Mouse (Mus musculus) hindbrain, embryonic 14.5 days (tissue): ENCODE data around the gene Olfr1208. TPM values are rescaled to one million over a fixed set of nuclear protein-coding genes. Genes with fewer than 3 reads are reported as not detected.

ENCODE experiments used
- ATAC-seq: fragments of 200-750 bp; cut with Nextera tagmentation; 2 replicates; pipeline ENCODE4 v1.8.0; 2017; ENCODE audit warnings: moderate number of reproducible peaks, mild to moderate bottlenecking, moderate TSS enrichment, moderate library complexity; ENCODE audit not compliant: low FRiP score
- DNase-seq: peaks from one replicate; pipeline ENCODE4 v3.0.0-alpha.2; 2015; ENCODE audit warnings: low spot score
- H3K27ac ChIP-seq: fragments of 300-500 bp; sonication (generic); 2 replicates; pipeline ENCODE4 v1.5.1; 2014; ENCODE audit warnings: mild to moderate bottlenecking, moderate library complexity
- H3K27me3 ChIP-seq: fragments of 300-500 bp; sonication (generic); 2 replicates; pipeline ENCODE4 v1.6.1; 2014; ENCODE audit warnings: mild to moderate bottlenecking, low read length, mixed read lengths; ENCODE audit not compliant: control insufficient read depth, insufficient read depth
- H3K36me3 ChIP-seq: fragments of 300-500 bp; sonication (generic); replicated peaks from 2 replicates; pipeline ENCODE4 v1.6.1; 2014; ENCODE audit not compliant: control insufficient read depth, insufficient read depth
- H3K4me1 ChIP-seq: fragments of 300-500 bp; sonication (generic); replicated peaks from 2 replicates; pipeline ENCODE4 v1.6.1; 2014; ENCODE audit warnings: antibody characterized with exemption, low read length, mixed read lengths; ENCODE audit not compliant: control insufficient read depth, insufficient read depth
- H3K4me2 ChIP-seq: fragments of 300-500 bp; sonication (generic); replicated peaks from 2 replicates; pipeline ENCODE4 v1.6.1; 2014; ENCODE audit warnings: mild to moderate bottlenecking, moderate library complexity
- H3K4me3 ChIP-seq: fragments of 300-500 bp; sonication (generic); replicated peaks from 2 replicates; pipeline ENCODE4 v1.5.1; 2014; ENCODE audit warnings: mild to moderate bottlenecking, low read length
- H3K9ac ChIP-seq: fragments of 300-500 bp; sonication (generic); 2 replicates; pipeline ENCODE4 v1.6.1; 2014
- H3K9me3 ChIP-seq: fragments of 300-500 bp; sonication (generic); 2 replicates; pipeline ENCODE4 v1.6.1; 2016; ENCODE audit warnings: low read length; ENCODE audit not compliant: control insufficient read depth
- whole genome bisulfite sequencing: fragments of 180-500 bp; shearing (Covaris S2); extraction: QIAGEN DNeasy Blood & Tissue Kit; methylation state at CpG from one replicate; pipeline ENCODE4 v1.1.7; 2014; 5-methylcytosine and 5-hydroxymethylcytosine counted together
- polyA plus RNA-seq: library from polyadenylated mRNA; unstranded; fragments of >200 nt; fragmentation: Nextera tagmentation; extraction: Ambion mirVana; gene quantifications from 2 replicates; pipeline ENCODE4 v1.2.1, GENCODE M21; 2014

The Olfr1208 gene
- not detected in 2 replicates for polyA plus RNA-seq

- DNase-seq (no peak), ATAC-seq (no peak)
Measured at GRCm38 (mm10) chr2:88902211-88902610, at the start of gene Olfr1208. Gene Olfr1208 (minus strand): TSS chr2:88902311.

GRCm38 (mm10) chr2:88938011-88938410 is 35.9 kb upstream of the Olfr1208 start, which contains the start of gene Olfr1211:
Gene Olfr1211 (minus strand): TSS chr2:88938111.
- Histone ChIP-seq H3K27me3 (no peaks in the 10 kb centered on the region), H3K9ac (no peak within 1 kb of the TSS), H3K9me3 (no peaks in the 10 kb centered on the region), H3K36me3 (no peaks in the 10 kb centered on the region), H3K4me1 (no peaks in the 10 kb centered on the region), H3K27ac (no peak within 1 kb of the TSS), H3K4me3 (no peak within 1 kb of the TSS), H3K4me2 (no peak within 1 kb of the TSS)
- no peak for DNase-seq
- ATAC-seq: no peak
- 87% methylated on average over 1 of the region's 1 CpGs for WGBS

More at GRCm38 (mm10) chr2:88902211-88902610, at the start of gene Olfr1208:
- Histone ChIP-seq H3K27ac (no peak within 1 kb of the TSS), H3K36me3 (no peaks in the 10 kb centered on the region), H3K4me3 (no peak within 1 kb of the TSS), H3K4me1 (no peaks in the 10 kb centered on the region), H3K4me2 (no peak within 1 kb of the TSS), H3K9me3 (no peaks in the 10 kb centered on the region), H3K27me3 (no peaks in the 10 kb centered on the region), H3K9ac (no peak within 1 kb of the TSS)

GRCm38 (mm10) chr2:88915057-88915456 is 12.9 kb upstream of the Olfr1208 start, which contains the start of gene Olfr1209:
Gene Olfr1209 (minus strand): TSS chr2:88915157.
- DNase-seq: no peak
- H3K4me3 ChIP-seq: no peak within 1 kb of the TSS
- no peak within 1 kb of the TSS for H3K27ac ChIP-seq
- H3K4me2 ChIP-seq: no peak within 1 kb of the TSS
- no peaks in the 10 kb centered on the region for H3K9me3 ChIP-seq
- no peak within 1 kb of the TSS for H3K9ac ChIP-seq
- no peaks in the 10 kb centered on the region for H3K4me1 ChIP-seq
- H3K27me3 ChIP-seq: no peaks in the 10 kb centered on the region
- no peak for ATAC-seq
- 94% methylated on average over 3 of the region's 3 CpGs for WGBS
- no peaks in the 10 kb centered on the region for H3K36me3 ChIP-seq

GRCm38 (mm10) chr2:88862931-88863330 is 39.2 kb downstream of the Olfr1208 start, which contains the start of gene Olfr1206:
Gene Olfr1206 (plus strand): TSS chr2:88863231.
- no peak for ATAC-seq
- H3K27ac ChIP-seq: no peak within 1 kb of the TSS
- no peaks in the 10 kb centered on the region for H3K9me3 ChIP-seq
- no peak for DNase-seq
- no peaks in the 10 kb centered on the region for H3K4me1 ChIP-seq
- no peaks in the 10 kb centered on the region for H3K36me3 ChIP-seq
- H3K27me3 ChIP-seq: no peaks in the 10 kb centered on the region
- no peak within 1 kb of the TSS for H3K4me3 ChIP-seq
- H3K9ac ChIP-seq: no peak within 1 kb of the TSS
- no peak within 1 kb of the TSS for H3K4me2 ChIP-seq
- 87% methylated on average over 2 of the region's 2 CpGs for WGBS

GRCm38 (mm10) chr2:88848992-88849391 is 53.1 kb downstream of the Olfr1208 start, which contains the start of gene Olfr1204:
Gene Olfr1204 (plus strand): TSS chr2:88849292.
- Histone ChIP-seq H3K4me2 (no peak within 1 kb of the TSS), H3K27ac (no peak within 1 kb of the TSS), H3K36me3 (no peaks in the 10 kb centered on the region), H3K9ac (no peak within 1 kb of the TSS), H3K4me1 (no peaks in the 10 kb centered on the region), H3K27me3 (no peaks in the 10 kb centered on the region), H3K4me3 (no peak within 1 kb of the TSS), H3K9me3 (no peaks in the 10 kb centered on the region)
- DNase-seq: no peak
- 98% methylated on average over 1 of the region's 1 CpGs for WGBS
- no peak for ATAC-seq

Other genes starting within 250 kb of the Olfr1208 start
- not detected in 2 replicates for gene Olfr1193, start 226.7 kb downstream of the Olfr1208 start, polyA plus RNA-seq
- gene Olfr1195, start 213.1 kb downstream of the Olfr1208 start, polyA plus RNA-seq: not detected in 2 replicates
- not detected in 2 replicates for gene Olfr1196, start 197.7 kb downstream of the Olfr1208 start, polyA plus RNA-seq
- not detected in 2 replicates for gene Olfr1197, start 169.9 kb downstream of the Olfr1208 start, polyA plus RNA-seq
- gene Olfr1198, start 150.9 kb downstream of the Olfr1208 start, polyA plus RNA-seq: not detected in 2 replicates
- gene Olfr1199, start 141.8 kb downstream of the Olfr1208 start, polyA plus RNA-seq: not detected in 2 replicates
- not detected in 2 replicates for gene Olfr1200, start 131.8 kb downstream of the Olfr1208 start, polyA plus RNA-seq
- gene Olfr1201, start 109.3 kb downstream of the Olfr1208 start, polyA plus RNA-seq: not detected in 2 replicates
- not detected in 2 replicates for gene Olfr1202, start 87.8 kb downstream of the Olfr1208 start, polyA plus RNA-seq
- gene Olfr1205, start 72.6 kb downstream of the Olfr1208 start, polyA plus RNA-seq: not detected in 2 replicates
- gene Olfr1204, start 53.0 kb downstream of the Olfr1208 start, polyA plus RNA-seq: not detected in 2 replicates
- gene Olfr1206, start 39.1 kb downstream of the Olfr1208 start, polyA plus RNA-seq: not detected in 2 replicates
- not detected in 2 replicates for gene Olfr1209, start 12.8 kb upstream of the Olfr1208 start, polyA plus RNA-seq
- not detected in 2 replicates for gene Olfr1211, start 35.8 kb upstream of the Olfr1208 start, polyA plus RNA-seq
- gene Olfr1212, start 51.7 kb upstream of the Olfr1208 start, polyA plus RNA-seq: not detected in 2 replicates
- 0.10 TPM in 1 of 2 replicates, not detected in the other for gene Gm13762, start 78.0 kb upstream of the Olfr1208 start, polyA plus RNA-seq
- gene Olfr1214, start 90.3 kb upstream of the Olfr1208 start, polyA plus RNA-seq: not detected in 2 replicates
- gene Olfr1215, start 104.7 kb upstream of the Olfr1208 start, polyA plus RNA-seq: not detected in 2 replicates
- not detected in 2 replicates for gene Olfr1216, start 116.0 kb upstream of the Olfr1208 start, polyA plus RNA-seq
- gene Olfr1217, start 129.8 kb upstream of the Olfr1208 start, polyA plus RNA-seq: not detected in 2 replicates
- gene Olfr1218, start 158.9 kb upstream of the Olfr1208 start, polyA plus RNA-seq: not detected in 2 replicates
- not detected in 2 replicates for gene Olfr1219, start 181.2 kb upstream of the Olfr1208 start, polyA plus RNA-seq
- gene Olfr1220, start 204.5 kb upstream of the Olfr1208 start, polyA plus RNA-seq: not detected in 2 replicates
- not detected in 2 replicates for gene Olfr1221, start 215.0 kb upstream of the Olfr1208 start, polyA plus RNA-seq
- gene Olfr1222, start 230.7 kb upstream of the Olfr1208 start, polyA plus RNA-seq: not detected in 2 replicates
- gene Olfr1223, start 249.2 kb upstream of the Olfr1208 start, polyA plus RNA-seq: not detected in 2 replicates